Mouse (Mus musculus) 3T3-L1 (cell line): ENCODE data around the gene Jarid2.

Experiments
- DNase-seq: peaks from one replicate; pipeline ENCODE4 v3.0.0-alpha.2; 2015; ENCODE audit warnings: low read depth, low spot score

The Jarid2 gene

GRCm38 (mm10) chr13:44960542-44961291, 231.4 kb downstream of the Jarid2 start:
- DNase-seq = no peak
